Mouse (Mus musculus): Measurements from ENCODE around the gene Tcf15.

Gene Tcf15

DNA sequence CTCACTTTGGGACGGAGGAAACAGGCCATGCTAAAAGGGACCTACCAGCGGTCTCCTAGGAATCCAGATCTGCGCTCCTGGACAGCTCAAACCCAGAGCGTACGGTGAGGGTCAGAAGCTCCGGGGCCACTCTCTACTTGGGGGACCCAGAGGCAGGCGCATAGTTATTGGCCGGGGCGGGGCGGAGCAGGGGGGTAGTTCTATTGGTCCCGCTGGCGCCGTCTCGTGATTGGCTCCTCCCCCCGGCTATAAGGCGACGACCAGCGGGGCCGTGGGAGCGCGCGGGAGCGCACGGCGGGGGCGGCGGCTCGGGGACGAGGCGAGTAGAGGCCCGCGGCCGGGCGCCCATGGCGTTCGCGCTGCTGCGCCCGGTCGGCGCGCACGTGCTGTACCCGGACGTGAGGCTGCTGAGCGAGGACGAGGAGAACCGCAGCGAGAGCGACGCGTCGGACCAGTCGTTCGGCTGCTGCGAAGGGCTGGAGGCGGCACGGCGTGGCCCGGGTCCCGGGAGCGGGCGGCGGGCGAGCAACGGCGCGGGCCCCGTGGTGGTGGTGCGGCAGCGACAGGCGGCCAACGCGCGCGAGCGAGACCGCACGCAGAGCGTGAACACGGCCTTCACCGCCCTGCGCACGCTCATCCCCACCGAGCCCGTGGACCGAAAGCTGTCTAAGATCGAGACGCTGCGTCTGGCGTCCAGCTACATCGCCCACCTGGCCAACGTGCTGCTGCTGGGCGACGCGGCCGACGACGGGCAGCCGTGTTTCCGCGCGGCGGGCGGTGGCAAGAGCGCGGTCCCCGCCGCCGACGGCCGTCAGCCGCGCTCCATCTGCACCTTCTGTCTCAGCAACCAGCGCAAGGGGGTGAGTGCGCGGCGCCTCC, at the start of gene Tcf15:
Gene Tcf15 (plus strand): TSS at position 283 of the 879 bp plus-strand sequence.
- DNase-seq = no peak

- no peak for DNase-seq
Observed at GRCm38 (mm10) chr2:152094856-152095545, 48.4 kb upstream of the Tcf15 start.

DNA sequence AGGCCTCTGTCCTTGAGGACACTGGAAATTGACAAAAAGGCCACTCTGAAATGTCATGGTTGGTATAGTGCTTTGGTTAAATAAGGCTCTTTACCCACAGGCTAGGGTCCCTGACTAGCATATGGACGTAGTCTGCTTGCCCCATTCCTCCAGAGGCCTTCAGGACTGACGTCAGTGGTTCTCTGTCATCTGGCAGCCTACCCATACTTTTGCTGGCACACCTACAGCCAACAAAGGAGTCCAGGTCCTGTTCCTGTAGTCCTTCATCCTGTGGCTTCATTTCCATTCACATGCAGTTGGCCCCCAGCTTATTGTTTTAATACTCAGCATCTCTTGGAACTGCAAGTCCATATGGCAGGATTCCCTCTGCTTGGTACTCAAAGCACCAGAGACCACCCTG, 46.4 kb upstream of the Tcf15 start:
- DNase-seq = no peak

DNA sequence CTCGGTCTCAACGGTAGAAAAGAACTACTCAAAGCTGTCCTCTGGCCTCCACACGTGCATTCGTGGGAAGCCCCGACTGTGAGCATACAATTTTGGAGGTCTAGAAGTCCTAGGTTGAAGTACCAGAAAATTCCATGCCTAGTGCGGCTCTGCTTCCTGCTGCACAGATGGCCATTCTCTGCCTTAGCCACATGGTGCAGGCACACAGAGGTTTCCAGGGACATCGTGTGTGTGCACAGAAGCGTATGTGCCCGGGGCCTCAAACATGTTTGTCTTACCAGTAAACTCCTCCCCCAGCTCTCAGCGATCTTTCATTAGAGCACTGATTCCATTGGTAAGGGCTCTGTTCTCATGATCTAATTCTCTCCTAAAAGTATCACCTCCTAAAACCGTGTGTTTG, 45.4 kb upstream of the Tcf15 start:
- no peak for DNase-seq

- DNase-seq = no peak
Observed at GRCm38 (mm10) chr2:152099538-152099937, 43.8 kb upstream of the Tcf15 start.

- no peak for DNase-seq
Observed at GRCm38 (mm10) chr2:152101761-152102160, 41.6 kb upstream of the Tcf15 start.

DNA sequence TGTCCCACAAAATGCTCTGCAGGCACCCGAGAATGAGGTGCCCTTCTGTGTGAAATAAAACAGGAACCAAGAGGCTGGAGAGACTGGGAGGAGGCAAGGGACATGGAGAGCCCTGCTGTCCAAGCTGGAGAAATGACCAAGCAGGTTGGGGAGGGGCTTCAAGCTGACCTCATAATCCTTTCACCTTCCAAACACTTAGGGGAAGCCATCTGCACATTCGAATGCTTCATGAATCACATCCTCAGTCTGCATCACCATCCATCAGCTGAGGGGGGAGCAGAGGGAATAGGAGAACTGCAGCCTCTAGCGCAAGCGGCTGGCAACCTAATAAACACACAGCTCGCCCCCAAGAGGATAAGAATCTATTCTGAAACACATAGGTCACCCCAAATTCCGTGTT, 41.0 kb upstream of the Tcf15 start:
- DNase-seq = no peak

DNA sequence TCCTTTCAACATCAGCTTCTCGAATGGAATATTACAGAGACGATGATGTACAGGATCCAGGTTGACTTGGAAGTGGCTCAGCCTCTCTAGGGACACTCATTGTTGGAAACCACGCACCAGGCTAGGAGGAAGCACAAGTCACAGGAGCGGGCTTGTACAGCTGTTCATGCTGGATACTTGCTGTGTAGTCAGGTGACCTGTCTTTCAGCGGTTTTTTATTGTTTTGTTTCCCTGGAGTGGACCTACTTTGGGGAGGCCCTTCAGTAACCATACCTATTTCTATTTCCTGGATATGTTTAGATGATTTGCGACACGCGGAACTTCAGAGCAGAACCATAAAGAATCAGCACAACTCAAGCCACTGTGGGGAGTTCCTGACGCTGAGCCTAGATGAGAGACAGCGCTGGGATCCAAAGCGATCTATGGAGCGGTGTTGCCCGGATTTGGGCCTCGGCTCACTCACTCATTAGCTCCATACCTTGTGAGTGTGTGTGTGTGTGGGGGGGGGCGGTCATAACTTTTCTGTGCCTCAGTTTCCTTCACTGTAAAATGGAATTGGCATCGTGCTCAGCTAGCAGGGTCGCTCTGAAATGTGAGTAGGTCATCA, 38.5 kb upstream of the Tcf15 start:
- DNase-seq = no peak

DNA sequence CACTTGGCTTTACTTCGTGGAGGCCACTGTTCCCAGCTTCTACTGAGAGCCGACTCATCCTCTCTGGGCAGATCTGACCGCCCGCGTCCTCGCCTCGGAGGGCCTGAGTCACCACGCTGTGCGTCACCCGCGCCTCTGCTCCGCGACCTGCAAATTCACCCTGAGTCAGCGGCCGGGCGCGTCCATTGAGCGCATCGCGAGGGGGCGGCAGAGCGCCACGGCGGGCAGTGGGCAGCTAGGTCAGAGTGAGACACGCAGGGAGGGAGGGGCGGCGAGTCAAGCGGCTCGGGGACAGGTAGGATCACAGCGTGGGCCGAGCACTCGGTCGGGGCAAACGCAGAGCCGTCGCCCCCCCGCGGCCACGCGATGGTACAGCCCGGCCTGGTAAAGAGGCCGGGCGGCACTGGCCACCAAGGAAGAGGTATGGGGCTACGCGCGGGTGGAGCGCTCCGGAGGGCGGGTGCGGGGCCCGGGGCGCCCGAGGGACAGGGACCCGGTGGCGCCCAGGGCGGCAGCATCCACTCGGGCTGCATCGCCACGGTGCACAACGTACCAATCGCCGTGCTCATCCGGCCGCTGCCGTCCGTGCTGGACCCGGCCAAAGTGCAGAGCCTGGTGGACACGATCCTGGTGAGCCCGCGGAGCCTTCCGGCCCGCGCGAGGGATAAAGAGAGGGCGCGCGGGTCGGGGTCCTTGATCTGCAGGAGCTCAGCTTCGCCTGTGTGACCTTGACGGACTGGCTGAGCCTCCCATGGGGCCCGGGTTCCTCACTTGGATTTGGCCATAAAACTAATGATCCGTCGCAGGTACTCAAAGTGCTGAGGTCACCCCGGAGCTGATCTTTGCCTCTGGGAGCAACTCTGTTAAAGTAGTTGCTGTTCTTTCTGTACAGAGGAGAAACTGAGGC, 37.8 kb upstream of the Tcf15 start, which contains the start of gene Srxn1:
Gene Srxn1 (plus strand): TSS at position 199 of the 907 bp plus-strand sequence.
- DNase-seq = peak; percentile 16 to 32

GRCm38 (mm10) chr2:152106225-152106595, 37.2 kb upstream of the Tcf15 start:
- no peak for DNase-seq

DNA sequence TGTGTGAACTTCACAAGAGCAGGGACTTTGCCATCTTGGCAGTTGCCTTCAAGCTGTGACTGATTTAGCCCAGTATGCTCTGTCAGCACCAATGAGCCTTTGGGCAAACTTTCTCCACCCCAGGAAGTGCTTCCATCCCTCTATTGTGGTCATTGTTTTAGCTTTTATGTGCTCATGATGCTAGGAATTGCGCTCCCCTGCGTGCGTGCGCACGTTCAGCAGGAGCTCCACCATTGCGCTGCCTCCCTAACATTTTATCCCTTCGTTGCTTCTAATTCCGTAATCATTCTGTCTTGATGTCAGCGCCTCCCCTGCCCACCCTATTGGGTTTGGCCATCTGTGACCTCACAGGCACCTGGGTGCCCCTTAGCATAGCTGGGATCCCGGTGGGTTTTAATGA, 36.8 kb upstream of the Tcf15 start:
- DNase-seq = no peak

GRCm38 (mm10) chr2:152108702-152109101, 34.7 kb upstream of the Tcf15 start:
- DNase-seq = no peak

- no peak for DNase-seq
Observed at GRCm38 (mm10) chr2:152109386-152109785, 34.0 kb upstream of the Tcf15 start.

- no peak for DNase-seq
Observed at GRCm38 (mm10) chr2:152111311-152111710, 32.0 kb upstream of the Tcf15 start.

DNA sequence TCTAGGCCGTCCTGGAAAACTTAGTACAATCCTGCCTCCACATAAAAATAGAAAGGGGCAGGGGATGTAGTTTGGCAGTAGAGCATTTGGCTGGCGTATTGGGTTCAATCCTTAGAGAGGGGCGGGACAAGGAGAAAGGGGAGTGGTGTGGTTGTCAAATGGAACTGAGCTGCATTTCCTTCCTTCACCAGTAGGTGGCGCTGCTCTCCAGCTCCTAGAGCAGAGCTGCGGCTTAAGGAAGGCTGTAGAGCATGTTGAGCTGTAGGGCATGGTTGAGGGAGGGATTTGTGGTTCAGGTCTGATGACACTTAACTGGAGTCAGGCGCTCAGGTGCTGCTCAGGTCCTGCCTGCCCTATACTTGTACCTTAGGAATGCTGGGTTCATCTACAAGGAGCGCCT, 31.4 kb upstream of the Tcf15 start:
- peak; percentile 52 for DNase-seq

- DNase-seq = no peak
Observed at GRCm38 (mm10) chr2:152112490-152112889, 30.9 kb upstream of the Tcf15 start.

DNA sequence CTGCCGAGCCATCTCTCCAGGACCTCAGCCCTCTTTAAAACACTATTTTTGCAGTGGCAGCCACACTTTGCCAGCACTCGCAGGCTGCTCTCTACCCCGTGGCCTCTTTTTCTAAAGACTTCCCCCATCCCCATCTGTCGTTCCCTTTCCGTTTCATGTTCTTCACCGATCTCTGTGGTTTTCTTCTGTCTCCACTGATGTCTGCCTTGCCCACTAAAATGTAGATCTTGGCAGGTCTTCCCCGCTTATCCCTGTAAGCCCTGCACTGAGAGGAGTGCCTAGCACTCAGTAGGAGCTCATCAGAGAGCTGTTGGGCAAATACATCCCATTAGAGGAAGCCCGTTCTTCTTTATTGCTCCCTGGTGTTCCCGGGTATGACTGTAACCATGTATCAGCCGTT, 30.4 kb upstream of the Tcf15 start:
- DNase-seq = no peak

DNA sequence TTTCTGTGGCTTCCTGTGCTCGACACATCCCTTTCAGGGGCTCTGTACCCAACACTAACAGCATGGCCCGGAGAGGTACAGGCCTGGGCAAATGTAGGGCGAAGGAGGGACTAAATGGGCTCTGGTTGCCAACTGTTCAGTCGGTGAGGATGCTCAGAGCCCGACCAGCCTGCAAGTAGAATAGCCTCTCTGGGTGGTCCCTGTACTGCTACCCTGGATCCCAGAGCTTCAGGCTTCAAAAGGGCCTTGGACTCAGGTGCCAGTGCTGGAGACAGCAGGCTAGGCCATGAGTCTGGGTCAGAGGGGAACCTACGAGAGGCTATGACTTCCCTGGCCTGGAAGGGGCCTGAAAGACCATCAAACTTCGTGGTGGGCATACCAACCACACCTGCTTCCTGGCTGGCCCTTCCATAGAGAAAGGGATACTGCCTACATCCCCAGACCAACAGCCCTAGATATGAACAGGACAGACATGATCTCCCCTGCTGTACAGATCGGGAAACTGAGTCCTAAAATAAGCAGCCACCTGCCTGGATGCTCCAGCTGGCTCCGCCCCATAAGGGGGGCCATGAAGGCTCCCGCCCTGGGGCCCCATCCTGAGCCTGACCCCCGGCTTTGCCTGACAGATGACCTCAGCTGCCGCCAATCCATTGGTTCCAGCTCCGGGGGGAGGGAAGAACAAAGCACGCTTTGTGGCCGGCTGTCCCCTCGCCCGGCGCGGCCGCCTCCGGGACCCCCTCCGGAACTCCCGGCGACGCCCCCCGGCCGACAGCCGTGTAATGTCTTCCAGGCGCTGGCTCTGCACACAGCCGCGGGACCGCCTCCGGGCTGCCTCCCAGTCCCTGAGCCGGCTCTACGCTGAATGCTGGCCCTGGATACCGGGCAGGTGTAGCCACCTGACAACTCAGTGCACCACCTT, 29.0 kb upstream of the Tcf15 start:
- DNase-seq = no peak

DNA sequence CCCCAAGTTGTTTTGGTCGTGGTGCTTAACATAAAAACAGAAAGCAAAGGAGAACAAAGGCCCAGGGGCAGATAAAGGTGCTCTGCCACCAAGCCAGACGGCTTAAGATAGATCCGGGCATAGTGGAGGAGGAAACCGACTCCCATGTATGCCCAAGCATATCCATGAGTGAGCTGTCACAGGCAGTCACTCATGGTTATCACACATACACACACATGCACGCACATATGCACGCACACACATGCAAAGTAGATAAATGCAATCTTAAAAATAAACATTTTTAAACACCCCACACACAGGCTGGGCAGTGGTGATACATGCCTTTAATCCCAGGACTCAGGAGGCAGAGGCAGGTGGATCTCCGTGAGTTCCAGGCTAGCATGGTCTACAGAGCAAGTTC, 25.7 kb upstream of the Tcf15 start:
- DNase-seq = no peak

DNA sequence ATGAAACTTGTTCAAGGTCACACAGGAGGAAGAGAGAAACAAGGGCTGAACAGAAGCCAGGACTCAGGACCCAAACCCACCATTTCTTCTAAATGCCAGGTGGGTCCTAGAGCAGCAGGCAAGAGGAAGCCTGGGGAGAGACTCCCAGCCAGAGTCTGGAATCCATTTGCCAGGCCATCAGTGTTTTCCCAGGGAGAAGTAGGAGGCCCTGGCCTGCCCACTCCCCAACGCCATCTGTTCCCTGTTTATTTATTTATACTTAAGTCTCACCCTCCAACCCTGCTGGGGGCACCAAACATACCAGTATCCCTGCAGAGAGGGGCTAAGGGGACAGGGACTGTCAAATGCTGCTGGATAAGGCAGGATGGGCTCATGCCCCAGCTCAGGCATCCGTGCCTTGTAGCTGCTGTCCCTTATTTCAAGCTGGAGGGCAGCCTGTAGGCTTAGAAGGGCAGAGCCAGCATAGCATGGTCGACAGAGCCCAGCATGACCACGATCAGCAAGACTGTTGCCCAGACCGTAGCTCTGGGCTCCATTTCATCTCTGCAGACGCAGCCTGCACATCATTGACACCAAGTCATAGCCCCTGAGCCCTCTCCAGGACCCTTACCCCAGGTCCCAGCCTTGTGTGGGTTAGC, 24.0 kb upstream of the Tcf15 start:
- DNase-seq = no peak

GRCm38 (mm10) chr2:152122896-152123295, 20.5 kb upstream of the Tcf15 start:
- DNase-seq = no peak
